Mouse (Mus musculus) urinary bladder, adult 2 months (tissue): Measurements from ENCODE around the gene Itpr3. TPM values are rescaled to one million over a fixed set of nuclear protein-coding genes. Genes with fewer than 3 reads are reported as not detected.

Experiments used
- DNase-seq: peaks from one replicate; pipeline ENCODE4 v3.0.0; 2022; ENCODE audit warnings: low spot score
- polyA plus RNA-seq: library from polyadenylated mRNA; depleted of rRNA; stranded (reverse); fragments of >200 nt; gene quantifications from 2 replicates; pipeline ENCODE4 v1.2.3, GENCODE M21; 2012

The Itpr3 gene
- polyA plus RNA-seq, 1 experiment: 9.5 TPM

GRCm38 (mm10) chr17:27144152-27144551 lies 87.0 kb downstream of the Itpr3 start:
- no peak for DNase-seq

GRCm38 (mm10) chr17:27146323-27146923 lies 89.3 kb downstream of the Itpr3 start:
- DNase-seq: no peak

GRCm38 (mm10) chr17:27150871-27151270 lies 93.8 kb downstream of the Itpr3 start:
- no peak for DNase-seq

- no peak for DNase-seq
Measured at GRCm38 (mm10) chr17:27151411-27151810, 94.3 kb downstream of the Itpr3 start.

- no peak for DNase-seq
Measured at GRCm38 (mm10) chr17:27152976-27153723, 96.0 kb downstream of the Itpr3 start.

- no peak for DNase-seq
Measured at GRCm38 (mm10) chr17:27153773-27154193, 96.7 kb downstream of the Itpr3 start.

GRCm38 (mm10) chr17:27154256-27154655 lies 97.2 kb downstream of the Itpr3 start:
- no peak for DNase-seq

- DNase-seq: no peak
Measured at GRCm38 (mm10) chr17:27154881-27155280, 97.8 kb downstream of the Itpr3 start.

GRCm38 (mm10) chr17:27155752-27156151 lies 98.6 kb downstream of the Itpr3 start:
- DNase-seq: no peak

GRCm38 (mm10) chr17:27158439-27158838 lies 101.3 kb downstream of the Itpr3 start:
- DNase-seq: no peak

GRCm38 (mm10) chr17:27159169-27159568 lies 102.1 kb downstream of the Itpr3 start:
- DNase-seq: no peak

GRCm38 (mm10) chr17:27160905-27161304 lies 103.8 kb downstream of the Itpr3 start:
- no peak for DNase-seq

GRCm38 (mm10) chr17:27165054-27165773 lies 108.1 kb downstream of the Itpr3 start:
- DNase-seq: no peak

GRCm38 (mm10) chr17:27166901-27167300 lies 109.8 kb downstream of the Itpr3 start:
- no peak for DNase-seq

GRCm38 (mm10) chr17:27167545-27167944 lies 110.4 kb downstream of the Itpr3 start, which contains the start of gene Ip6k3:
Gene Ip6k3, minus strand, starts transcription at chr17:27167795.
- DNase-seq: no peak

GRCm38 (mm10) chr17:27168569-27168968 lies 111.5 kb downstream of the Itpr3 start:
- no peak for DNase-seq

- no peak for DNase-seq
Measured at GRCm38 (mm10) chr17:27169952-27170695, 113.0 kb downstream of the Itpr3 start.

GRCm38 (mm10) chr17:27171121-27171520 lies 114.0 kb downstream of the Itpr3 start:
- no peak for DNase-seq
